ENCODE assay signal across 36 mouse cellular contexts in genomic region chr19:30558024-30558423, GRCm38 (mm10). TPM values are rescaled to one million over a fixed set of nuclear protein-coding genes. Genes with fewer than 3 reads are reported as not detected.
"Had no signal": no experiment of that assay in that cellular context is flagged by ENCODE, and none has a peak within 500 bp of the region (broad histone marks: within the 10 kb centered on the region; RNA-seq: fewer than 3 reads in every experiment).

No protein-coding gene starts in this region.

- ATAC-seq: hindbrain, postnatal 0 days; intestine, embryonic 16.5 days; liver, embryonic 12.5 days had no signal

- DNase-seq: gastrocnemius, postnatal 14 days; gastrocnemius, postnatal 36 days; heart, adult 11 months; heart, adult 2 months; heart, postnatal 14 days; heart, postnatal 36 days; kidney, adult 11 months; kidney, adult 2 months; kidney, adult 9 months; kidney, postnatal 14 days; kidney, postnatal 36 days; layer of hippocampus, adult 9-11 months; layer of hippocampus, postnatal 36 days; left cerebral cortex, postnatal 4 days had no signal

- H3K4me3 ChIP-seq: heart, adult 2 months; heart, embryonic 13.5 days; heart, embryonic 15.5 days; hindbrain, embryonic 13.5 days; hindbrain, embryonic 15.5 days; kidney, embryonic 15.5 days; limb, embryonic 13.5 days; limb, embryonic 15.5 days; liver, embryonic 12.5 days had no signal

- H3K27ac ChIP-seq: heart, adult 2 months; heart, embryonic 13.5 days; heart, embryonic 15.5 days; hindbrain, embryonic 13.5 days; hindbrain, embryonic 15.5 days; hindbrain, postnatal 0 days; kidney, embryonic 15.5 days; kidney, postnatal 0 days; limb, embryonic 13.5 days; limb, embryonic 15.5 days; liver, embryonic 12.5 days; liver, embryonic 14.5 days had no signal

RNA-seq across cellular contexts. Expression of gene Dkk1, which starts 8.6 kb away (rescaled TPM):
- total RNA-seq: gastrocnemius, adult 8-10 months; gastrocnemius, postnatal 14 days; gastrocnemius, postnatal 36 days; heart, adult 2 months; heart, postnatal 14 days; heart, postnatal 36 days; hematopoietic stem cell, adult 5-6 weeks; layer of hippocampus, adult 18-20 months; layer of hippocampus, adult 8-10 months; layer of hippocampus, postnatal 14 days; layer of hippocampus, postnatal 36 days; left cerebral cortex, adult 18-20 months; left cerebral cortex, adult 8-10 months; left cerebral cortex, postnatal 25 days; left cerebral cortex, postnatal 4 days; liver, adult 2 months had no signal
- polyA plus RNA-seq: heart, adult 2 months; heart, postnatal 0 days; kidney, adult 2 months; liver, adult 2 months had no signal
